Mouse (Mus musculus) intestine, postnatal 0 days (tissue): ENCODE measurements around the gene Ppp1cc. TPM values are rescaled to one million over a fixed set of nuclear protein-coding genes. Genes with fewer than 3 reads are reported as not detected.

ENCODE experiments used
- ATAC-seq: fragments of 200-750 bp; cut with Nextera tagmentation; 2 replicates; pipeline ENCODE4 v1.8.0; 2017; ENCODE audit warnings: mild to moderate bottlenecking, moderate TSS enrichment, moderate library complexity
- H3K27ac ChIP-seq: fragments of 300-500 bp; sonication (generic); 2 replicates; pipeline ENCODE4 v1.5.1; 2014; ENCODE audit warnings: mild to moderate bottlenecking, low read depth, low read length, moderate library complexity
- H3K27me3 ChIP-seq: fragments of 300-500 bp; sonication (generic); replicated peaks from 2 replicates; pipeline ENCODE4 v1.6.1; 2014; ENCODE audit warnings: low read length, mixed read lengths; ENCODE audit not compliant: control insufficient read depth, insufficient read depth
- H3K36me3 ChIP-seq: fragments of 300-500 bp; sonication (generic); 2 replicates; pipeline ENCODE4 v1.6.1; 2014; ENCODE audit warnings: mild to moderate bottlenecking, moderate library complexity; ENCODE audit not compliant: control insufficient read depth, insufficient read depth
- H3K4me1 ChIP-seq: fragments of 300-500 bp; sonication (generic); replicated peaks from 2 replicates; pipeline ENCODE4 v1.6.1; 2014; ENCODE audit warnings: antibody characterized with exemption, low read length, mixed read lengths; ENCODE audit not compliant: control insufficient read depth, insufficient read depth
- H3K4me2 ChIP-seq: fragments of 300-500 bp; sonication (generic); replicated peaks from 2 replicates; pipeline ENCODE4 v1.6.1; 2014; ENCODE audit warnings: low read depth, mild to moderate bottlenecking, moderate library complexity
- H3K4me3 ChIP-seq: fragments of 300-500 bp; sonication (generic); 2 replicates; pipeline ENCODE4 v1.5.1; 2014; ENCODE audit warnings: low read depth, low read length
- H3K9ac ChIP-seq: fragments of 300-500 bp; sonication (generic); 2 replicates; pipeline ENCODE4 v1.6.1; 2014; ENCODE audit warnings: mild to moderate bottlenecking, low read depth, low read length
- H3K9me3 ChIP-seq: fragments of 300-500 bp; sonication (generic); 2 replicates; pipeline ENCODE4 v1.6.1; 2016; ENCODE audit warnings: mixed run types; ENCODE audit not compliant: control insufficient read depth
- CTCF ChIP-seq: sonication (generic); IDR thresholded peaks from 2 replicates; pipeline ENCODE4 v1.5.1; 2016; ENCODE audit warnings: low read depth, mild to moderate bottlenecking, control low read depth, antibody characterized with exemption, moderate library complexity
- WGBS: fragments of 180-500 bp; shearing (Covaris S2); extraction: QIAGEN DNeasy Blood & Tissue Kit; methylation state at CpG from one replicate; pipeline ENCODE4 v1.1.7; 2014; 5-methylcytosine and 5-hydroxymethylcytosine counted together
- polyA plus RNA-seq: library from polyadenylated mRNA; unstranded; fragments of >200 nt; fragmentation: Nextera tagmentation; extraction: Ambion mirVana; gene quantifications from 2 replicates; pipeline ENCODE4 v1.2.1, GENCODE M21; 2015

The Ppp1cc gene
- polyA plus RNA-seq, 1 experiment from 2014 or later, result 144 TPM

DNA sequence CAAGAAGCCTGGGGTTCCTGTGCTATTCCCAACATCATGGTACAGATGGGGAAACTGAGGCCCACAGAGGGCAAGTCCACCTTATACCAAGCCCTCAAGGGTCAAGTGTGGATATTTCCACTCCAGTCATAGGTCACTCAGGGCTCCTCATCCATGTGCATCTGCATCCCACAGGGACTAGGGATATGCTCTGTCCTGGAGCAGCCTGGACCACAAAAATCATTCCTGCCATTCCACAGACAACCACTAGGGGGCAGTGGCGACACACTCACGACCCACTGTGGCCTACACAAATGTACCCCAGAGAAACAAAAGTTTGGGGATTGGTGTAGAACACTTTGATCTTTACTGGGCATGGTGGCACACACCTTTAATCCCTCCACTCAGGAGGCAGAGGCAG is 43.9 kb upstream of the Ppp1cc start:
- H3K36me3 ChIP-seq, result no peaks in the 10 kb centered on the region
- no peak overlapping the region for H3K4me2 ChIP-seq
- no peak overlapping the region for H3K9ac ChIP-seq
- H3K4me3 ChIP-seq, result no peak overlapping the region
- H3K9me3 ChIP-seq, result no peaks in the 10 kb centered on the region
- 4% methylated on average over 2 of the region's 2 CpGs for WGBS
- no peak overlapping the region for H3K27ac ChIP-seq
- no peaks in the 10 kb centered on the region for H3K4me1 ChIP-seq
- peak; percentile 49 for ATAC-seq
- peak; percentile 95 for TF ChIP-seq CTCF
- no peaks in the 10 kb centered on the region for H3K27me3 ChIP-seq

DNA sequence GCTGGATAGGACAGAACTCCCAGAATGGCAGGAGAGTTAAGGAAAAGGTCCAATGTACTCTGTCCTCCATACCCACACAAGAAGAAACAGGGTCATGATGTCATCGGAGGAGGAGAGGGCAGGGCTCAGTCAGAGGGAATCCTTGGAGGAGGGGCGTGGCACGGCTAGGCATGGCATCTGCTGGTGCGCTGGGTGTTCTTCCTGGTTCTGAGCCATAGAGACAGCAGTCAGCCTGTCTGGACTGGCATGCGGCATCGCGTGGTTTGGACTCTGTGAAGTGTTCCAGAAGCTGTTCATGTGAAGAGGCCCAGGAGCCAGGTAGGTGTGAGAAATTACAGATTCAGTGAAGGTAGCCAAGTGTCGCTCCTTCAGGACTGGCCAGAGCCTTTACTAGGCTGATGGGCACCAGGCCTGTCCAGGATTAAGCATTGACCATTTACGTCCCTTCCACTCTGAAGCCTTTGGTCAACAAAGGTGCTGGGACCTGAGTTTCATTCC is 42.8 kb upstream of the Ppp1cc start:
- Histone ChIP-seq H3K4me3 (no peak overlapping the region), H3K27ac (no peak overlapping the region), H3K27me3 (no peaks in the 10 kb centered on the region), H3K9me3 (no peaks in the 10 kb centered on the region), H3K4me1 (no peaks in the 10 kb centered on the region), H3K9ac (no peak overlapping the region), H3K4me2 (no peak overlapping the region), H3K36me3 (no peaks in the 10 kb centered on the region)
- 89% methylated on average over 9 of the region's 9 CpGs for WGBS
- TF ChIP-seq CTCF, result no peak
- ATAC-seq, result no peak

DNA sequence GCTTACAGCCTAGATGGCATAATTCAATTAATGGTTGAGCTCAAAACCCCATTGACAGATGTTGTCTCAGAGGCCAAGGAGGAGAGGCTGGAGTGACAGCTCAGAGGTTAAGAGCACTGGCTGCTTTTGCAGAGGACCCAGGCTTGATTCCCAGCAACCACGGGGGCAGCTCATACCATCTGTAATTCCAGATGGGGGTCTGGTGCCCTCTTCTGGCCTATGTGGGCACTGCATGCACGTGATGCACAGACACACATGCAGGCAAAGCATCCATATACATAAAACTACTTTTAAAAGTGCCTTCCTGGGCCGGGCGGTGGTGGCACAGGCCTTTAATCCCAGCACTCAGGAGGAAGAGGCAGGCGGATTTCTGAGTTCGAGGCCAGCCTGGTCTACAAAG is 41.8 kb upstream of the Ppp1cc start:
- ATAC-seq, result no peak
- no peak overlapping the region for H3K4me2 ChIP-seq
- 83% methylated on average over 6 of the region's 6 CpGs for WGBS

GRCm38 (mm10) chr5:122125211-122125760 is 32.8 kb upstream of the Ppp1cc start:
- TF ChIP-seq CTCF, result no peak

More for the DNA sequence above, 41.8 kb upstream of the Ppp1cc start:
- Histone ChIP-seq H3K9me3 (no peaks in the 10 kb centered on the region), H3K27me3 (no peaks in the 10 kb centered on the region), H3K9ac (no peak overlapping the region), H3K27ac (no peak overlapping the region), H3K4me1 (no peaks in the 10 kb centered on the region), H3K4me3 (no peak overlapping the region), H3K36me3 (no peaks in the 10 kb centered on the region)
- peak; percentile 51 for TF ChIP-seq CTCF

GRCm38 (mm10) chr5:122129068-122129655 is 28.9 kb upstream of the Ppp1cc start:
- ATAC-seq, result 0 out of 2 replicates have a peak, but pooled peaks have one; percentile 8
- TF ChIP-seq CTCF, result peak; percentile 83
- WGBS, result 29% methylated on average over 16 of the region's 16 CpGs

More at GRCm38 (mm10) chr5:122125211-122125760, 32.8 kb upstream of the Ppp1cc start:
- no peak overlapping the region for H3K4me3 ChIP-seq
- no peaks in the 10 kb centered on the region for H3K27me3 ChIP-seq
- no peaks in the 10 kb centered on the region for H3K4me1 ChIP-seq
- 58% methylated on average over 8 of the region's 8 CpGs for WGBS
- H3K4me2 ChIP-seq, result no peak overlapping the region
- no peaks in the 10 kb centered on the region for H3K36me3 ChIP-seq
- H3K9ac ChIP-seq, result no peak overlapping the region
- no peaks in the 10 kb centered on the region for H3K9me3 ChIP-seq
- ATAC-seq, result no peak
- no peak overlapping the region for H3K27ac ChIP-seq

GRCm38 (mm10) chr5:122130341-122130998 is 27.6 kb upstream of the Ppp1cc start:
- Histone ChIP-seq H3K4me1 (no peaks in the 10 kb centered on the region; the same call in 1 of the 2 replicates), H3K27me3 (no peaks in the 10 kb centered on the region), H3K36me3 (no peaks in the 10 kb centered on the region), H3K4me2 (no peak overlapping the region), H3K9ac (no peak overlapping the region), H3K4me3 (no peak overlapping the region), H3K9me3 (no peaks in the 10 kb centered on the region), H3K27ac (no peak overlapping the region)
- WGBS, result 87% methylated on average over 11 of the region's 11 CpGs
- no peak for TF ChIP-seq CTCF
- ATAC-seq, result no peak

More at GRCm38 (mm10) chr5:122129068-122129655, 28.9 kb upstream of the Ppp1cc start:
- Histone ChIP-seq H3K4me2 (no peak overlapping the region), H3K36me3 (no peaks in the 10 kb centered on the region), H3K4me1 (no peaks in the 10 kb centered on the region; the same call in 1 of the 2 replicates), H3K27me3 (no peaks in the 10 kb centered on the region), H3K27ac (no peak overlapping the region), H3K4me3 (no peak overlapping the region), H3K9ac (no peak overlapping the region), H3K9me3 (no peaks in the 10 kb centered on the region)
